Mouse (Mus musculus) regulatory T cell (primary cell): ENCODE data around the gene Gm21732.
"Not testable (repeated sequence)": the region's sequence is repeated elsewhere in the genome, so short reads cannot be mapped to it uniquely, and the experiment has no call there.

ENCODE experiments used
- in situ Hi-C: fragments of 300-600 bp; cut with MboI, MseI; formaldehyde crosslinking; loops from one replicate; pipeline ENCODE4 v1.15.1; 2025; ENCODE audit warnings: high pct_unique_total_duplicates

The Gm21732 gene

GRCm38 (mm10) chrY:38575591-38575990 lies at the start of gene Gm21732:
Gene Gm21732 (minus strand): TSS chrY:38575691.
- in situ Hi-C loops, result not testable (repeated sequence)
